Mouse (Mus musculus) CH12.LX (cell line): Measurements from ENCODE around the gene Prnp. TPM values are rescaled to one million over a fixed set of nuclear protein-coding genes. Genes with fewer than 3 reads are reported as not detected.

Experiments used
- DNase-seq: peaks from one replicate; pipeline ENCODE4 v3.0.0-alpha.2; 2013; ENCODE audit errors: extremely low read depth
- H3K27ac ChIP-seq: 2 replicates; pipeline ENCODE4 v1.5.1; 2012; ENCODE audit warnings: low read depth, mild to moderate bottlenecking, control low read depth, moderate library complexity; ENCODE audit not compliant: insufficient read depth
- H3K27me3 ChIP-seq: replicated peaks from 2 replicates; pipeline ENCODE3; 2012; ENCODE audit warnings: inconsistent platforms
- H3K36me3 ChIP-seq, 2 experiments: replicated peaks in 1 of 2; 2 replicates each; pipeline versions ENCODE3 to v1.6.1; 2012; ENCODE audit warnings: inconsistent platforms in 1 of 2, low read length in 1 of 2, mild to moderate bottlenecking in 1 of 2, mixed read lengths in 1 of 2, moderate library complexity in 1 of 2; ENCODE audit not compliant: control insufficient read depth in 1 of 2, insufficient read depth in 1 of 2
- H3K4me1 ChIP-seq, 2 experiments: 2 replicates each; pipeline ENCODE4 v1.6.1; 2012; ENCODE audit warnings: inconsistent platforms in 1 of 2, moderate library complexity in 1 of 2; ENCODE audit not compliant: insufficient read depth in 2 of 2, control insufficient read depth in 1 of 2
- H3K4me2 ChIP-seq: 2 replicates; pipeline ENCODE4 v1.6.1; 2012; ENCODE audit warnings: low read depth, mild to moderate bottlenecking, control low read depth; ENCODE audit not compliant: poor library complexity, insufficient read depth, severe bottlenecking
- H3K4me3 ChIP-seq, 3 experiments: fragments of 150-350 bp in 1 of 3; sonication (generic) in 1 of 3; replicated peaks in 1 of 3; 2 replicates each; pipeline versions ENCODE3 to v1.5.1; 2011 to 2012; ENCODE audit warnings: low read depth in 2 of 3, low read length in 2 of 3, mild to moderate bottlenecking in 2 of 3, moderate library complexity in 2 of 3, control low read depth in 1 of 3, improper control_type of control experiment in 1 of 3, inconsistent platforms in 1 of 3, mixed read lengths in 1 of 3; ENCODE audit not compliant: poor library complexity in 1 of 3
- H3K79me2 ChIP-seq: replicated peaks from 2 replicates; pipeline ENCODE4 v1.6.1; 2012; ENCODE audit warnings: mild to moderate bottlenecking, moderate library complexity; ENCODE audit not compliant: control insufficient read depth, poor library complexity, insufficient read depth, severe bottlenecking; ENCODE audit errors: extremely low read depth
- H3K9ac ChIP-seq: 2 replicates; pipeline ENCODE4 v1.6.1; 2012; ENCODE audit warnings: low read depth, mild to moderate bottlenecking, control low read depth, moderate library complexity; ENCODE audit not compliant: insufficient read depth
- H3K9me3 ChIP-seq: replicated peaks from 2 replicates; pipeline ENCODE3; 2012; ENCODE audit warnings: low read length, inconsistent platforms, mixed read lengths
- BHLHE40 ChIP-seq: IDR thresholded peaks from 2 replicates; pipeline ENCODE4 v1.6.1; 2011; ENCODE audit warnings: mild to moderate bottlenecking, low read depth, low read length, improper control_type of control experiment
- CHD2 ChIP-seq: IDR thresholded peaks from 2 replicates; pipeline ENCODE4 v1.6.1; 2011; ENCODE audit warnings: low read length, improper control_type of control experiment
- E2F4 ChIP-seq: IDR thresholded peaks from 2 replicates; pipeline ENCODE4 v1.6.1; 2011; ENCODE audit warnings: low read depth, low read length, improper control_type of control experiment; ENCODE audit not compliant: insufficient replicate concordance
- ELF1 ChIP-seq: IDR thresholded peaks from 2 replicates; pipeline ENCODE4 v1.6.1; 2014; ENCODE audit warnings: low read depth, mild to moderate bottlenecking, inconsistent platforms, low read length, improper control_type of control experiment
- ETS1 ChIP-seq: conservative IDR thresholded peaks from 2 replicates; pipeline ENCODE4 v1.6.1; 2012; ENCODE audit warnings: low read depth, mild to moderate bottlenecking, inconsistent platforms, low read length, improper control_type of control experiment, moderate library complexity
- IRF4 ChIP-seq: IDR thresholded peaks from 2 replicates; pipeline ENCODE4 v1.6.1; 2014; ENCODE audit warnings: low read depth, mild to moderate bottlenecking, inconsistent platforms, low read length, improper control_type of control experiment
- KAT2A ChIP-seq: IDR thresholded peaks from 2 replicates; pipeline ENCODE4 v1.6.1; 2012; ENCODE audit warnings: low read length, improper control_type of control experiment, inconsistent platforms; ENCODE audit not compliant: insufficient replicate concordance
- MAX ChIP-seq: IDR thresholded peaks from 2 replicates; pipeline ENCODE4 v1.6.1; 2011; ENCODE audit warnings: low read length, improper control_type of control experiment
- MEF2A ChIP-seq: IDR thresholded peaks from 2 replicates; pipeline ENCODE4 v1.6.1; 2014; ENCODE audit warnings: low read depth, mild to moderate bottlenecking, inconsistent platforms, low read length, improper control_type of control experiment, borderline replicate concordance
- MYC ChIP-seq: IDR thresholded peaks from 2 replicates; pipeline ENCODE4 v1.6.1; 2011; ENCODE audit warnings: low read depth, mild to moderate bottlenecking, improper control_type of control experiment, low read length
- NELFE ChIP-seq: IDR thresholded peaks from 2 replicates; pipeline ENCODE4 v1.6.1; 2011; ENCODE audit warnings: low read depth, low read length, improper control_type of control experiment
- NRF1 ChIP-seq: IDR thresholded peaks from 2 replicates; pipeline ENCODE4 v1.6.1; 2014; ENCODE audit warnings: low read depth, mild to moderate bottlenecking, inconsistent platforms, low read length, improper control_type of control experiment, moderate library complexity
- PAX5 ChIP-seq: IDR thresholded peaks from 2 replicates; pipeline ENCODE4 v1.6.1; 2012; ENCODE audit warnings: low read length, inconsistent platforms, mixed read lengths
- RCOR1 ChIP-seq: conservative IDR thresholded peaks from 2 replicates; pipeline ENCODE4 v1.6.1; 2012; ENCODE audit warnings: low read depth, mild to moderate bottlenecking, inconsistent platforms, low read length, improper control_type of control experiment
- SIN3A ChIP-seq: IDR thresholded peaks from 2 replicates; pipeline ENCODE4 v1.6.1; 2012; ENCODE audit warnings: low read length, improper control_type of control experiment, inconsistent platforms
- TBP ChIP-seq: conservative IDR thresholded peaks from 2 replicates; pipeline ENCODE4 v1.6.1; 2011; ENCODE audit warnings: low read depth, low read length, improper control_type of control experiment
- USF1 ChIP-seq: IDR thresholded peaks from 2 replicates; pipeline ENCODE4 v1.6.1; 2014; ENCODE audit warnings: low read depth, mild to moderate bottlenecking, inconsistent platforms, low read length, improper control_type of control experiment
- ZMIZ1 ChIP-seq: IDR thresholded peaks from 2 replicates; pipeline ENCODE4 v1.6.1; 2012; ENCODE audit warnings: low read depth, mild to moderate bottlenecking, inconsistent platforms, low read length, improper control_type of control experiment
- ZNF384 ChIP-seq: IDR thresholded peaks from 2 replicates; pipeline ENCODE4 v1.6.1; 2012; ENCODE audit warnings: low read depth, low read length, improper control_type of control experiment, inconsistent platforms
- dilution Hi-C: fragments of 300-500 bp; cut with MboI; formaldehyde crosslinking; loops from 2 replicates; pipeline ENCODE4 v1.14.3; 2020; ENCODE audit warnings: low sequenced_read_pairs; ENCODE audit not compliant: extremely low pct_unique_long_range_greater_than_20kb, extremely low pct_ligation_motif_present
- in situ Hi-C: fragments of 300-500 bp; cut with MboI; formaldehyde crosslinking; loops from 3 replicates; pipeline ENCODE4 v1.14.3; 2019; ENCODE audit warnings: low sequenced_read_pairs, low pct_ligation_motif_present, low pct_unique_long_range_greater_than_20kb, mixed read lengths
- polyA plus RNA-seq: library from polyadenylated mRNA; unstranded; fragments of >175 nt; gene quantifications from 2 replicates; pipeline ENCODE4 v1.2.1, GENCODE M21; 2012; ENCODE audit warnings: low read depth; ENCODE audit not compliant: insufficient read length
- total RNA-seq, 2 experiments: library from RNA; depleted of rRNA; stranded (reverse); fragments of 300-350 nt in 1 of 2; fragments of >200 nt in 1 of 2; gene quantifications; 2 replicates each; pipeline ENCODE4 v1.2.3; 2012 to 2014

Prnp gene
- total and polyA plus RNA-seq, 3 experiments: 4.5 to 6.4 (median 5.7) TPM

DNA sequence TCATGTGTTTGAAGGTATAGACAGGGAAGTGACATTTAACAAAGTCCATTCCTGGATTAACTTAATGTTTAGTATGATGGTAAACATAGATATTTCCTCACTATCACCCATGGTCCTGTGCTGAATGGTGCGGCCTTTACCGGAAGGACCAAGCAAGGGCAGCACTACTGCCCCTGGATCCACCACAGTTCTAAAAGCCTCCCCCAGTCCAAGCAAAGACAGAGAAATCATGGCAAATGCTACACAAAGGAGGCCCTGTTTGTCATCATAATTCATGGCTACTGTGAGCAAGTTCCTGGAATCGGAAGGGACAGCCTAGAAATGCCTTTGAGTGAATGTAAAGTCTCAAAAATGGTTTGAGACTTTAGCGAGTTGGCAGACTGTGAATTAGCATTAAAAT, 13.7 kb upstream of the Prnp start:
- Histone ChIP-seq H3K9me3 (no peaks in the 10 kb centered on the region), H3K27ac (no peak overlapping the region), H3K27me3 (no peaks in the 10 kb centered on the region), H3K4me3 (no peak overlapping the region), H3K9ac (no peak overlapping the region), H3K36me3 (no peaks in the 10 kb centered on the region)
- in situ Hi-C loops: no loop called here
- DNase-seq: no peak
- no peak for TF ChIP-seq BHLHE40
- TF ChIP-seq RCOR1: no peak
- TF ChIP-seq E2F4: no peak
- no peak for TF ChIP-seq ZMIZ1
- no peak for TF ChIP-seq MEF2A
- TF ChIP-seq KAT2A: no peak
- no peak for TF ChIP-seq PAX5
- TF ChIP-seq ELF1: no peak
- TF ChIP-seq NRF1: no peak
- no peak for TF ChIP-seq SIN3A
- no peak for TF ChIP-seq USF1
- no peak for TF ChIP-seq MAX
- TF ChIP-seq, all 38 proteins: peak for 0
- Histone ChIP-seq H3K79me2 (no peaks in the 10 kb centered on the region), H3K4me1 (no peaks in the 10 kb centered on the region), H3K4me2 (no peak overlapping the region)
- dilution Hi-C loops: no loop called here

DNA sequence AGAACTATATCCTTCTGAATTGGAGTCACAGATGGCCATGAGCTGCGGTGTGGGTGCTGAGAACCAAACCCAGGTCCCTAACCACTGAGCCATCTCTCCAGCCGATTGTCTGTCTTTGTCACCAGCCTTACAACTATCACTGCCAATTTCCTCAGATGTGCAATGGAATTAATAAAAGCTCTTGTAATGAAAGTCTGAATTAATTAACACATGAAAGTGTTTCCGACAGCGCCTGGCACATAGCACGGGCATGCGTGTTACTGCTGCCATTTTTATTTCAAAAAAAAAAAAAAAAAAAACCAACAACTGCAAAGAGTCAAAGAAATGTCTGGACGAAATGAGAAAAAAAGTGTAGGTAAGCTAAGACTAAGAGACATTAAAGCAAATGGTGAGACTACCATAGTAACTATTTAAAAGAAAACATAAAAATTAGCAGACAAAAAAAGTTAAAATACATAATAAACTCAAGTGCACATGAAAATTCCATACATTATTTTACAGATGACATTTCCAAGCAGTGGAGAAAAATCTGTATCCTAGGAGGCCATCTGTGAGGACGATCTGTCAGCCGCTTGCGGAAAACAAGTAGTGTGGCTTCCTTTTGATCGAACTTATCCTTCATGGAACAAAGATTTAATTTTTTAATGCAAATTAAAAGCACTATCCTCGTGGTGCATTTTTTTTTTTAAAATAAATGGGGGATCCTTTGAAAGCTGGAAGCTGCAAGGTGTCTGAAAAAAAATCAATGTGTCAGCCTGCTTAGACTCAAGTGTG, 12.2 kb upstream of the Prnp start:
- no peaks in the 10 kb centered on the region for H3K36me3 ChIP-seq
- no peaks in the 10 kb centered on the region for H3K79me2 ChIP-seq
- no peaks in the 10 kb centered on the region for H3K9me3 ChIP-seq
- TF ChIP-seq ETS1 (no peak), CHD2 (no peak), MEF2A (no peak), IRF4 (no peak), PAX5 (no peak), NELFE (no peak), NRF1 (no peak), SIN3A (no peak), ZMIZ1 (no peak), ZNF384 (no peak), TBP (no peak), MYC (no peak)
- dilution Hi-C loops (no loop called here), in situ Hi-C loops (no loop called here)
- no peaks in the 10 kb centered on the region for H3K4me1 ChIP-seq
- H3K27ac ChIP-seq: no peak overlapping the region
- DNase-seq: no peak
- no peak overlapping the region for H3K4me2 ChIP-seq
- no peak overlapping the region for H3K9ac ChIP-seq
- no peaks in the 10 kb centered on the region for H3K27me3 ChIP-seq
- no peak overlapping the region for H3K4me3 ChIP-seq
